Mouse (Mus musculus): ENCODE measurements around the gene Lgals7.

GRCm38 (mm10) chr7:28836936-28837335, 26.7 kb upstream of the Lgals7 start:
- TF ChIP-seq POLR2A (IDR thresholded peaks at IDR 0.05; ENCODE audit: borderline replicate concordance, extremely low read depth, insufficient read depth, insufficient read length, poor library complexity, severe bottlenecking) (no peak), CTCF (IDR thresholded peaks at IDR 0.05; ENCODE audit: borderline replicate concordance, extremely low read depth, insufficient read depth, insufficient read length) (no peak)
